Mouse (Mus musculus): ENCODE measurements at regions not wholly inside any gene's neighbourhood (a gene's known extent, or its start where the extent isn't known, plus 50 kb on each side); places are given as distances from the start of the nearest gene placed in this dataset.

GRCm38 (mm10) chr1:161718254-161718653 lies 70.0 kb downstream of the Fasl start:
- TF ChIP-seq CTCF (conservative IDR thresholded peaks at IDR 0.05; ENCODE audit: low read length): no peak
- TF ChIP-seq POU5F1 (IDR thresholded peaks at IDR 0.05; ENCODE audit: borderline replicate concordance, low read length): no peak

Data from E14TG2a.4 (cell line).